Comparison of ENCODE assay signal across 24 mouse cellular contexts in genomic region chr3:58320812-58321211, GRCm38 (mm10).
DNase-seq lines count a peak whose midpoint lies in the region; TF ChIP-seq lines count a peak whose summit lies in the region.
"Had no signal": no experiment of that assay in that cellular context is flagged by ENCODE, and none has a peak within 500 bp of the region (broad histone marks: within the 10 kb centered on the region; RNA-seq: fewer than 3 reads in every experiment).

No protein-coding gene starts in this region.

- H3K4me3 ChIP-seq in heart, adult 2 months = no peak overlapping the region
- no peak overlapping the region for H3K4me3 ChIP-seq in MEL (ENCODE audit: control insufficient read depth in 1 of 2, insufficient read depth in 1 of 2, low read depth in 2 of 2, low read length in 2 of 2)
- H3K4me3 ChIP-seq: embryonic facial prominence, embryonic 12.5 days; embryonic facial prominence, embryonic 15.5 days; gastrocnemius, adult 2 months; heart, embryonic 10.5 days; heart, embryonic 13.5 days; hindbrain, embryonic 10.5 days; hindbrain, embryonic 13.5 days; intestine, embryonic 15.5 days had no signal

- TF ChIP-seq POLR2A in heart, adult 2 months (IDR thresholded peaks at IDR 0.05; ENCODE audit: insufficient read depth, low read depth, low read length) = no peak
- TF ChIP-seq POLR2A in MEL (IDR thresholded peaks at IDR 0.05; ENCODE audit: control insufficient read depth in 1 of 2, insufficient read depth in 1 of 2, low read depth in 1 of 2, low read length in 2 of 2, poor library complexity in 1 of 2) = no peak

- H3K79me2 ChIP-seq in heart, adult 2 months (replicated peaks; ENCODE audit: control insufficient read depth, insufficient read depth, low read length) = no peaks in the 10 kb centered on the region
- no peaks in the 10 kb centered on the region for H3K79me2 ChIP-seq in MEL (ENCODE audit: control insufficient read depth, insufficient read depth, low read length, poor library complexity)

- no peaks in the 10 kb centered on the region for H3K4me1 ChIP-seq in heart, adult 2 months (ENCODE audit: control insufficient read depth, insufficient read depth, low read length)
- no peaks in the 10 kb centered on the region for H3K4me1 ChIP-seq in MEL (ENCODE audit: control insufficient read depth in 1 of 2, insufficient read depth in 2 of 2, low read length in 2 of 2)
- H3K4me1 ChIP-seq: embryonic facial prominence, embryonic 12.5 days; embryonic facial prominence, embryonic 15.5 days; heart, embryonic 10.5 days; hindbrain, embryonic 13.5 days; intestine, embryonic 15.5 days had no signal

- H3K27ac ChIP-seq in heart, adult 2 months = no peak overlapping the region
- no peak overlapping the region for H3K27ac ChIP-seq in MEL (ENCODE audit: control insufficient read depth, low read depth, low read length)
- H3K27ac ChIP-seq: embryonic facial prominence, embryonic 12.5 days; embryonic facial prominence, embryonic 15.5 days; gastrocnemius, adult 2 months; heart, embryonic 10.5 days; heart, embryonic 13.5 days; hindbrain, embryonic 10.5 days; hindbrain, embryonic 13.5 days; intestine, embryonic 15.5 days had no signal

- WGBS in heart, adult 2 months = 39% methylated on average over 4 of the region's 4 CpGs

- DNase-seq in heart, adult 11 months = peak; percentile 41
- no peak for DNase-seq in heart, adult 2 months
- DNase-seq in 3T3-L1 (ENCODE audit: low read depth, low spot score) (peak; percentile 57), MEL (ENCODE audit: low read depth, low spot score) (peak; percentile 13)
- DNase-seq in right cerebral cortex, adult 2 months (ENCODE audit: low spot score in 2 of 2) = no peak
- DNase-seq in natural killer cell, adult 2 months (ENCODE audit: low spot score in 2 of 2) = no peak
- DNase-seq: adrenal gland, postnatal 10 days; adrenal gland, postnatal 36 days; cerebellum, adult 18-20 months; cerebellum, adult 9-11 months; cerebellum, postnatal 25 days; forebrain, postnatal 0 days; gastrocnemius, adult 2 months; gastrocnemius, postnatal 14 days; heart, adult 18-20 months; heart, postnatal 36 days had no signal

- TF ChIP-seq CTCF in heart, adult 2 months (IDR thresholded peaks at IDR 0.05) = no peak
- TF ChIP-seq CTCF in MEL (IDR thresholded peaks at IDR 0.05 in 2 of 3, conservative IDR thresholded peaks at IDR 0.05 in 1 of 3; ENCODE audit: control insufficient read depth in 1 of 3, insufficient read depth in 1 of 3, low read depth in 2 of 3, low read length in 3 of 3, poor library complexity in 1 of 3, severe bottlenecking in 1 of 3) = no peak

- no peaks in the 10 kb centered on the region for H3K9me3 ChIP-seq in MEL (replicated peaks; ENCODE audit: insufficient read depth, low read length)
- H3K9me3 ChIP-seq: embryonic facial prominence, embryonic 12.5 days; embryonic facial prominence, embryonic 15.5 days; heart, embryonic 10.5 days; heart, embryonic 13.5 days; hindbrain, embryonic 10.5 days; hindbrain, embryonic 13.5 days; intestine, embryonic 15.5 days had no signal

- H3K27me3 ChIP-seq in heart, adult 2 months (ENCODE audit: control insufficient read depth, insufficient read depth, low read length) = no peaks in the 10 kb centered on the region
- H3K27me3 ChIP-seq in MEL (ENCODE audit: control insufficient read depth in 1 of 2, insufficient read depth in 2 of 2, low read length in 2 of 2) = no peaks in the 10 kb centered on the region; a peak in 1 of 4 replicates
- H3K27me3 ChIP-seq: embryonic facial prominence, embryonic 12.5 days; embryonic facial prominence, embryonic 15.5 days; heart, embryonic 13.5 days; hindbrain, embryonic 13.5 days; intestine, embryonic 15.5 days; Patski had no signal

- no peaks in the 10 kb centered on the region for H3K36me3 ChIP-seq in heart, adult 2 months (ENCODE audit: control insufficient read depth, insufficient read depth, low read length)
- no peaks in the 10 kb centered on the region for H3K36me3 ChIP-seq in MEL (ENCODE audit: control insufficient read depth in 1 of 2, insufficient read depth in 2 of 2, low read length in 2 of 2)
- H3K36me3 ChIP-seq: embryonic facial prominence, embryonic 12.5 days; embryonic facial prominence, embryonic 15.5 days; heart, embryonic 10.5 days; heart, embryonic 13.5 days; hindbrain, embryonic 10.5 days; hindbrain, embryonic 13.5 days; intestine, embryonic 15.5 days had no signal

- H3K9ac ChIP-seq in heart, adult 2 months (ENCODE audit: low read depth, low read length) = no peak overlapping the region
- no peak overlapping the region for H3K9ac ChIP-seq in MEL (ENCODE audit: control insufficient read depth, low read depth, low read length, poor library complexity, severe bottlenecking)
- H3K9ac ChIP-seq: embryonic facial prominence, embryonic 12.5 days; embryonic facial prominence, embryonic 15.5 days; forebrain, postnatal 0 days; heart, embryonic 13.5 days; hindbrain, embryonic 13.5 days; intestine, embryonic 15.5 days had no signal

- TF ChIP-seq EP300 in heart, adult 2 months (IDR thresholded peaks at IDR 0.05; ENCODE audit: insufficient read depth, low read depth, low read length) = no peak
- TF ChIP-seq EP300 in MEL (IDR thresholded peaks at IDR 0.05; ENCODE audit: low read depth in 1 of 2, low read length in 2 of 2) = no peak

- intact Hi-C loops in heart, adult 2 months (cut with DNase I) = no loop called here

- no peak for TF ChIP-seq RAD21 in MEL (IDR thresholded peaks at IDR 0.05; ENCODE audit: low read depth, low read length)

TF ChIP-seq in MEL, 35 proteins besides CTCF, POLR2A, EP300 and RAD21:
- no peak for TF ChIP-seq USF1 (IDR thresholded peaks at IDR 0.05; ENCODE audit: low read depth, low read length)
- no peak for TF ChIP-seq CHD1 (IDR thresholded peaks at IDR 0.05; ENCODE audit: low read depth, low read length)
- TF ChIP-seq ELF1 (IDR thresholded peaks at IDR 0.05; ENCODE audit: low read depth, low read length) = no peak
- TF ChIP-seq UBTF (IDR thresholded peaks at IDR 0.05; ENCODE audit: borderline replicate concordance, insufficient read depth, low read depth, low read length) = no peak
- no peak for TF ChIP-seq TCF12 (IDR thresholded peaks at IDR 0.05; ENCODE audit: low read depth, low read length)

Comparison
In these comparisons a context has a peak if more than half of its experiments do, and no peak if none do; other contexts are left out.
1. DNase-seq: peak in heart, adult 11 months (single experiment), 3T3-L1 (single experiment) and MEL (single experiment); none in heart, adult 2 months (0 of 2), right cerebral cortex, adult 2 months (0 of 2) and natural killer cell, adult 2 months (0 of 2).